Mouse (Mus musculus) CH12.LX (cell line): ENCODE results near the gene Camta1.

Source experiments
- CTCF ChIP-seq, 2 experiments: IDR thresholded peaks in 1 of 2; conservative IDR thresholded peaks in 1 of 2; 2 replicates each; pipeline ENCODE4 v1.5.1; 2011 to 2012; ENCODE audit warnings: low read depth in 2 of 2, low read length in 2 of 2, improper control_type of control experiment in 1 of 2, inconsistent platforms in 1 of 2, mild to moderate bottlenecking in 1 of 2, moderate library complexity in 1 of 2
- EP300 ChIP-seq: IDR thresholded peaks from 2 replicates; pipeline ENCODE4 v1.6.1; 2011; ENCODE audit warnings: low read length, improper control_type of control experiment
- MXI1 ChIP-seq: IDR thresholded peaks from 2 replicates; pipeline ENCODE4 v1.6.1; 2011; ENCODE audit warnings: mild to moderate bottlenecking, low read depth, low read length, improper control_type of control experiment

GRCm38 (mm10) chr4:151555505-151555904, 306.2 kb downstream of the Camta1 start:
- TF ChIP-seq CTCF (conservative IDR thresholded peaks at IDR 0.05 in 1 of 2, IDR thresholded peaks at IDR 0.05 in 1 of 2; ENCODE audit: low read depth in 2 of 2, low read length in 2 of 2), result no peak
- no peak for TF ChIP-seq EP300
- no peak for TF ChIP-seq MXI1
